Mouse (Mus musculus) thymus, adult 2 months (tissue): Measurements from ENCODE around the gene Gm36028.

Experiments
- CTCF ChIP-seq: fragments of 200-500 bp; IDR thresholded peaks from 2 replicates; pipeline ENCODE4 v1.5.1; 2012; ENCODE audit warnings: mild to moderate bottlenecking, control low read depth, low read length, moderate library complexity, borderline replicate concordance; ENCODE audit not compliant: control insufficient read depth, poor library complexity, insufficient read depth; ENCODE audit errors: extremely low read depth
- POLR2A ChIP-seq: fragments of 200-500 bp; IDR thresholded peaks from 2 replicates; pipeline ENCODE4 v1.6.1; 2012; ENCODE audit warnings: mild to moderate bottlenecking, low read length, control low read depth, moderate library complexity; ENCODE audit not compliant: control insufficient read depth, poor library complexity, insufficient read depth; ENCODE audit errors: extremely low read depth

DNA sequence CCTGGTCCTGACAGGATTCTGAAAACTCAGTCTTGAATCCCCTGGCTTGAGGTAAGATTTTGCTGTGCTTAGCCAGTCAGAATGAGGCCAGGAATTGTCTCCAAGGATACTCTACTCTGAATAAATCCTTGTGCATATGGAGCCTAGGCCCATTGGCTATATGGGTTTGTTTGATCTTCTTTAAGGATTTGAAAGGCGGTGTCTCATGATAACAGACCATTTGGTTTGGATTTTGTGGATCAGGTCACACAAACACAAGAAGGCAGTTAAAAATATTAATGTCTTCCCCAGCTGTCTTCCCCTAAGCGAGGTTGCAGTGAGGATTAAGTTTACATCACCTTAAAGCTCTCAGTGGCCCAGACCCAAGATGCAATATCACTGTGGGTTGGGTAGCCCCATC, 18.5 kb downstream of the Gm36028 start:
- TF ChIP-seq POLR2A (no peak), CTCF (no peak)
